Mouse (Mus musculus) heart, embryonic 15.5 days (tissue): Measurements from ENCODE around the gene Il22ra1. TPM values are rescaled to one million over a fixed set of nuclear protein-coding genes. Genes with fewer than 3 reads are reported as not detected.

Source experiments
- ATAC-seq: fragments of 200-750 bp; cut with Nextera tagmentation; replicated peaks from 2 replicates; pipeline ENCODE4 v1.8.0; 2017; ENCODE audit warnings: low read depth, moderate TSS enrichment; ENCODE audit not compliant: insufficient number of reproducible peaks, insufficient read depth, low FRiP score
- H3K27ac ChIP-seq: fragments of 300-500 bp; sonication (generic); 2 replicates; pipeline ENCODE4 v1.5.1; 2015; ENCODE audit warnings: mild to moderate bottlenecking, inconsistent platforms
- H3K27me3 ChIP-seq: fragments of 300-500 bp; sonication (generic); 2 replicates; pipeline ENCODE4 v1.6.1; 2015; ENCODE audit warnings: inconsistent platforms
- H3K36me3 ChIP-seq: fragments of 300-500 bp; sonication (generic); 2 replicates; pipeline ENCODE4 v1.6.1; 2015; ENCODE audit warnings: mild to moderate bottlenecking, inconsistent platforms
- H3K4me1 ChIP-seq: fragments of 300-500 bp; sonication (generic); replicated peaks from 2 replicates; pipeline ENCODE4 v1.6.1; 2015; ENCODE audit warnings: inconsistent platforms
- H3K4me2 ChIP-seq: fragments of 300-500 bp; sonication (generic); 2 replicates; pipeline ENCODE4 v1.6.1; 2015; ENCODE audit warnings: inconsistent platforms, mild to moderate bottlenecking, moderate library complexity
- H3K4me3 ChIP-seq: fragments of 300-500 bp; sonication (generic); 2 replicates; pipeline ENCODE4 v1.5.1; 2015; ENCODE audit warnings: mild to moderate bottlenecking, inconsistent platforms
- H3K9ac ChIP-seq: fragments of 300-500 bp; sonication (generic); 2 replicates; pipeline ENCODE4 v1.6.1; 2015; ENCODE audit warnings: mild to moderate bottlenecking, inconsistent platforms
- H3K9me3 ChIP-seq: fragments of 300-500 bp; sonication (generic); replicated peaks from 2 replicates; pipeline ENCODE4 v1.6.1; 2016; ENCODE audit warnings: inconsistent platforms
- WGBS: fragments of 180-500 bp; shearing (Covaris S2); methylation state at CpG from one replicate; pipeline ENCODE4 v1.1.7; 2015; ENCODE audit warnings: mixed read lengths; 5-methylcytosine and 5-hydroxymethylcytosine counted together
- polyA plus RNA-seq: library from polyadenylated mRNA; unstranded; fragments of >200 nt; fragmentation: Nextera tagmentation; extraction: Ambion mirVana; gene quantifications from 2 replicates; pipeline ENCODE4 v1.2.1, GENCODE M21; 2015

Il22ra1 gene
- polyA plus RNA-seq, 1 experiment from 2014 or later, result 0.06 TPM

GRCm38 (mm10) chr4:135730951-135731350 lies 3.0 kb downstream of the Il22ra1 start:
- H3K27ac ChIP-seq, result no peak overlapping the region
- no peaks in the 10 kb centered on the region for H3K36me3 ChIP-seq
- H3K4me2 ChIP-seq, result no peak overlapping the region
- peaks cover 17% of the 10 kb centered on the region for H3K4me1 ChIP-seq
- no peak overlapping the region for H3K9ac ChIP-seq
- ATAC-seq, result no peak
- H3K9me3 ChIP-seq, result 0 out of 2 replicates have a peak, but pooled peaks cover 4% of the 10 kb centered on the region
- 41% methylated on average over 8 of the region's 8 CpGs for WGBS
- H3K27me3 ChIP-seq, result peaks cover 9% of the 10 kb centered on the region; the same call in 1 of the 2 replicates
- H3K4me3 ChIP-seq, result no peak overlapping the region

GRCm38 (mm10) chr4:135733901-135734300 lies 5.9 kb downstream of the Il22ra1 start:
- H3K4me3 ChIP-seq, result no peak overlapping the region

DNA sequence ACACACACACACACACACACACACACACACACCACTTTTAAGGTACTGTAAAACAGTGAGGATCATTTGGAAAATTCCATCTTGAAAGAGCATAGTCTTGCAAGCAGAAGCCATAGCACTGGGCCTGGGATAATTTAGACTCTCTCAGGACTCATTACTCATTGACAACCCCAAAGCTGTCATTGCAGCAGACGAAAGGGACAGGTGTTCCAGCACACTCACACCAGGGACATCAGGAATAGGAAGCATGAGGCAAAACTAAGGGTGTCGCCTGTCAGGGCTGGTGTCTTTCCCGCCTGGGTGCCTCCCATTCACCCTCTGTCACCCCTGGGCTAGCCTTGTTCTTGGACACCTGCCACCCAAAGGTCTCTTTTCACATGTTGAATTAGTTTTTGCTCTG lies 8.9 kb downstream of the Il22ra1 start:
- Histone ChIP-seq H3K4me1 (no peaks in the 10 kb centered on the region), H3K27ac (no peak overlapping the region), H3K4me2 (no peak overlapping the region), H3K27me3 (0 out of 2 replicates have a peak, but pooled peaks cover 3% of the 10 kb centered on the region), H3K9me3 (0 out of 2 replicates have a peak, but pooled peaks cover 4% of the 10 kb centered on the region), H3K9ac (no peak overlapping the region), H3K36me3 (no peaks in the 10 kb centered on the region), H3K4me3 (no peak overlapping the region)
- 75% methylated on average over 3 of the region's 3 CpGs for WGBS
- no peak for ATAC-seq

More at GRCm38 (mm10) chr4:135733901-135734300, 5.9 kb downstream of the Il22ra1 start:
- Histone ChIP-seq H3K36me3 (no peaks in the 10 kb centered on the region), H3K27me3 (0 out of 2 replicates have a peak, but pooled peaks cover 3% of the 10 kb centered on the region), H3K9me3 (0 out of 2 replicates have a peak, but pooled peaks cover 4% of the 10 kb centered on the region), H3K4me1 (0 out of 2 replicates have a peak, but pooled peaks cover 2% of the 10 kb centered on the region), H3K27ac (no peak overlapping the region), H3K4me2 (no peak overlapping the region), H3K9ac (no peak overlapping the region)
- ATAC-seq, result no peak
- 92% methylated on average over 14 of the region's 14 CpGs for WGBS

DNA sequence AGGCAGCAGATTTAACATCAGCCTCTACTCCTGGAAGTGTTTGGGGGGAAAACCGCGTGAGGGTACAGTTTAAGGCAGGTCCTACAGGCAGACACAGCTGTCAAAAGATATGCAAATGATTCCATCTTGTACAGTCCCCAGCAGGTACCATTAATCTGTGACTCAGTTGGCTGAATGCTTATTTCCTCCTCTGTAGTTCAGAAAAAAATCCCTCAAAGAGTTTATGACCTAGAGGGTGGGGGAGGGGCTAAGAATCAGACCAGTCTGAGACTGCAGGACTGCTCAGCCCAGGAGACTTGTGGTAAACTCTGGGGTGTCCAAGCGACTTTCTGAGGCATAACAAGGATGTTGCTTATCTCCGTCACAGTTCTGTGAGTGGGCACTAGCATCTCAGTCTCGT lies 10.3 kb downstream of the Il22ra1 start:
- no peaks in the 10 kb centered on the region for H3K4me1 ChIP-seq
- no peaks in the 10 kb centered on the region for H3K27me3 ChIP-seq
- ATAC-seq, result no peak
- H3K4me2 ChIP-seq, result no peak overlapping the region
- 0 out of 2 replicates have a peak, but pooled peaks cover 4% of the 10 kb centered on the region for H3K9me3 ChIP-seq
- H3K27ac ChIP-seq, result no peak overlapping the region
- no peak overlapping the region for H3K9ac ChIP-seq
- H3K36me3 ChIP-seq, result no peaks in the 10 kb centered on the region
- WGBS, result 40% methylated on average over 5 of the region's 5 CpGs
- H3K4me3 ChIP-seq, result no peak overlapping the region

GRCm38 (mm10) chr4:135739148-135739547 lies 11.2 kb downstream of the Il22ra1 start:
- no peak overlapping the region for H3K27ac ChIP-seq
- H3K36me3 ChIP-seq, result no peaks in the 10 kb centered on the region
- H3K9ac ChIP-seq, result no peak overlapping the region
- no peaks in the 10 kb centered on the region for H3K27me3 ChIP-seq
- 0 out of 2 replicates have a peak, but pooled peaks cover 4% of the 10 kb centered on the region for H3K9me3 ChIP-seq
- ATAC-seq, result no peak
- no peak overlapping the region for H3K4me3 ChIP-seq
- no peaks in the 10 kb centered on the region for H3K4me1 ChIP-seq
- H3K4me2 ChIP-seq, result no peak overlapping the region
- WGBS, result 73% methylated on average over 7 of the region's 7 CpGs

- no peaks in the 10 kb centered on the region for H3K4me1 ChIP-seq
- WGBS, result 89% methylated on average over 14 of the region's 14 CpGs
- H3K27ac ChIP-seq, result no peak overlapping the region
- no peak overlapping the region for H3K4me3 ChIP-seq
- no peaks in the 10 kb centered on the region for H3K9me3 ChIP-seq
- no peak for ATAC-seq
- H3K27me3 ChIP-seq, result no peaks in the 10 kb centered on the region
- no peak overlapping the region for H3K4me2 ChIP-seq
- no peak overlapping the region for H3K9ac ChIP-seq
- no peaks in the 10 kb centered on the region for H3K36me3 ChIP-seq
Observed at GRCm38 (mm10) chr4:135739672-135740071, 11.7 kb downstream of the Il22ra1 start.

DNA sequence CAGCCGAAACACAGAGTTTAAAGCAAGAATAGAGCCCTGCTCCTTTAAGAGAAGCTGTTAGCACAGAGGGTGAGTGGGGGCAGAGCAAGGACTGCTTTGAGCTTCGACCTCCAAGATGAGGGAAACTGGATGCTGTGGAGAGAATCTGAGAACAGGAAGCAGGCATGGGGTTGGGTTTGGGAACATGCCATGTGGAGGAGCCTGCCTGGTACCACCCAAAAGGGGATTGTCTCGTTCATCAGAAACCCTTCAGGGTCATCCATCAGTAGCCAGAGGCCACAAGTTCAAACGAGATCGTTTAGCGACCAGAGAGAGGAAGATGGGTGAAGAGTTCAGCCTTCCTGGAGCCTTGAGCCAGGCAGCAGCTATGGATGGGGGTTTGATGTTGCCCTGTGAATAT lies 15.5 kb downstream of the Il22ra1 start:
- 35% methylated on average over 6 of the region's 6 CpGs for WGBS
- Histone ChIP-seq H3K9ac (no peak overlapping the region), H3K27ac (no peak overlapping the region), H3K4me1 (no peaks in the 10 kb centered on the region), H3K27me3 (peaks cover 3% of the 10 kb centered on the region; the same call in 1 of the 2 replicates), H3K4me2 (no peak overlapping the region), H3K4me3 (no peak overlapping the region), H3K36me3 (no peaks in the 10 kb centered on the region), H3K9me3 (no peaks in the 10 kb centered on the region)
- no peak for ATAC-seq

GRCm38 (mm10) chr4:135744726-135745448 lies 16.9 kb downstream of the Il22ra1 start:
- Histone ChIP-seq H3K36me3 (no peaks in the 10 kb centered on the region), H3K27me3 (peaks cover 3% of the 10 kb centered on the region; the same call in 1 of the 2 replicates), H3K4me2 (no peak overlapping the region), H3K27ac (no peak overlapping the region), H3K4me1 (no peaks in the 10 kb centered on the region), H3K9me3 (no peaks in the 10 kb centered on the region), H3K9ac (no peak overlapping the region), H3K4me3 (no peak overlapping the region)
- WGBS, result 54% methylated on average over 16 of the region's 16 CpGs
- ATAC-seq, result no peak

GRCm38 (mm10) chr4:135745613-135746012 lies 17.6 kb downstream of the Il22ra1 start:
- Histone ChIP-seq H3K36me3 (no peaks in the 10 kb centered on the region), H3K4me2 (no peak overlapping the region), H3K9me3 (no peaks in the 10 kb centered on the region), H3K9ac (no peak overlapping the region), H3K27me3 (peaks cover 3% of the 10 kb centered on the region; the same call in 1 of the 2 replicates), H3K27ac (no peak overlapping the region), H3K4me3 (no peak overlapping the region), H3K4me1 (no peaks in the 10 kb centered on the region)
- ATAC-seq, result no peak
- WGBS, result 67% methylated on average over 10 of the region's 10 CpGs

DNA sequence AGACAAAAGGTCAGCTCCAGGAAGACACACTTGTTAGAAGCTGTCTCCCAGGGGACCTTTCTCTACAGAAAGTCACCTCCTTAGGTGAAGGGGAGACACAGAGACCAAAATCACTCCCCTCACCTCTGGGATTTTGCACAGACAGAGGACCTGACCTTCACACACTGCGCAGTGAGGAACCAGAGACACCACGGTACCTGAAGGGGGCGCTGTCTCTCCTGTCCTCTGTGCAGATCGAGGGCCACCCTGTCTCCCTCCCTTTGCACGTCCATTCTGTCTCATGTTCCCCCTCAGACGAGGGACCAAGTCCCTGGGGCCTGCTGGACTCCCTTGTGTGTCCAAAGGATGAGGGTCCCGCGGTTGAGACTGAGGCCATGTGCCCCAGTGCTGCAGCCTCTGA lies 22.9 kb downstream of the Il22ra1 start:
- Histone ChIP-seq H3K27me3 (no peaks in the 10 kb centered on the region; the same call in 1 of the 2 replicates), H3K9ac (no peak overlapping the region), H3K27ac (no peak overlapping the region), H3K4me1 (no peaks in the 10 kb centered on the region), H3K4me2 (no peak overlapping the region), H3K4me3 (no peak overlapping the region), H3K36me3 (no peaks in the 10 kb centered on the region), H3K9me3 (peaks cover 7% of the 10 kb centered on the region)
- WGBS, result 79% methylated on average over 8 of the region's 8 CpGs
- ATAC-seq, result no peak

GRCm38 (mm10) chr4:135752106-135752778 lies 24.3 kb downstream of the Il22ra1 start:
- no peak overlapping the region for H3K4me2 ChIP-seq
- no peaks in the 10 kb centered on the region for H3K36me3 ChIP-seq
- no peak overlapping the region for H3K27ac ChIP-seq
- H3K4me3 ChIP-seq, result no peak overlapping the region
- WGBS, result 69% methylated on average over 7 of the region's 7 CpGs
- no peaks in the 10 kb centered on the region for H3K27me3 ChIP-seq
- H3K9ac ChIP-seq, result no peak overlapping the region
- H3K9me3 ChIP-seq, result peaks cover 7% of the 10 kb centered on the region
- no peak for ATAC-seq
- no peaks in the 10 kb centered on the region for H3K4me1 ChIP-seq
